Mouse (Mus musculus) CH12.LX (cell line): ENCODE data around the gene Pou5f1.

Experiments used
- BHLHE40 ChIP-seq: IDR thresholded peaks from 2 replicates; pipeline ENCODE4 v1.6.1; 2011; ENCODE audit warnings: mild to moderate bottlenecking, low read depth, low read length, improper control_type of control experiment
- CHD2 ChIP-seq: IDR thresholded peaks from 2 replicates; pipeline ENCODE4 v1.6.1; 2011; ENCODE audit warnings: low read length, improper control_type of control experiment
- CTCF ChIP-seq, 2 experiments: IDR thresholded peaks in 1 of 2; conservative IDR thresholded peaks in 1 of 2; 2 replicates each; pipeline ENCODE4 v1.5.1; 2011 to 2012; ENCODE audit warnings: low read depth in 2 of 2, low read length in 2 of 2, improper control_type of control experiment in 1 of 2, inconsistent platforms in 1 of 2, mild to moderate bottlenecking in 1 of 2, moderate library complexity in 1 of 2
- HCFC1 ChIP-seq: IDR thresholded peaks from 2 replicates; pipeline ENCODE4 v1.6.1; 2012; ENCODE audit warnings: low read depth, mild to moderate bottlenecking, inconsistent platforms, low read length, improper control_type of control experiment
- MAFK ChIP-seq: IDR thresholded peaks from 2 replicates; pipeline ENCODE4 v1.6.1; 2011; ENCODE audit warnings: low read length, improper control_type of control experiment; ENCODE audit not compliant: insufficient replicate concordance
- POLR2A ChIP-seq: IDR thresholded peaks from 2 replicates; pipeline ENCODE4 v1.6.1; 2011; ENCODE audit warnings: low read depth, mild to moderate bottlenecking, improper control_type of control experiment, low read length
- POLR2AphosphoS2 ChIP-seq: IDR thresholded peaks from 2 replicates; pipeline ENCODE4 v1.6.1; 2011; ENCODE audit warnings: low read depth, low read length, improper control_type of control experiment
- TBP ChIP-seq: conservative IDR thresholded peaks from 2 replicates; pipeline ENCODE4 v1.6.1; 2011; ENCODE audit warnings: low read depth, low read length, improper control_type of control experiment
- USF2 ChIP-seq: conservative IDR thresholded peaks from 2 replicates; pipeline ENCODE4 v1.6.1; 2011; ENCODE audit warnings: low read depth, low read length, improper control_type of control experiment
- ZMIZ1 ChIP-seq: IDR thresholded peaks from 2 replicates; pipeline ENCODE4 v1.6.1; 2012; ENCODE audit warnings: low read depth, mild to moderate bottlenecking, inconsistent platforms, low read length, improper control_type of control experiment

GRCm38 (mm10) chr17:35509284-35509683, 3.5 kb downstream of the Pou5f1 start:
- TF ChIP-seq ZMIZ1 (no peak), TBP (no peak), CHD2 (no peak), CTCF (conservative IDR thresholded peaks at IDR 0.05 in 1 of 2, IDR thresholded peaks at IDR 0.05 in 1 of 2; ENCODE audit: low read depth in 2 of 2, low read length in 2 of 2) (peak in 1 of 2 experiments; percentile 74; a peak in 2 of 4 replicates), POLR2A (no peak), POLR2AphosphoS2 (no peak), HCFC1 (no peak), BHLHE40 (no peak), MAFK (no peak), USF2 (no peak)
